Mouse (Mus musculus): ENCODE measurements at regions not wholly inside any gene's neighbourhood (a gene's known extent, or its start where the extent isn't known, plus 50 kb on each side); places are given as distances from the start of the nearest gene placed in this dataset.

DNA sequence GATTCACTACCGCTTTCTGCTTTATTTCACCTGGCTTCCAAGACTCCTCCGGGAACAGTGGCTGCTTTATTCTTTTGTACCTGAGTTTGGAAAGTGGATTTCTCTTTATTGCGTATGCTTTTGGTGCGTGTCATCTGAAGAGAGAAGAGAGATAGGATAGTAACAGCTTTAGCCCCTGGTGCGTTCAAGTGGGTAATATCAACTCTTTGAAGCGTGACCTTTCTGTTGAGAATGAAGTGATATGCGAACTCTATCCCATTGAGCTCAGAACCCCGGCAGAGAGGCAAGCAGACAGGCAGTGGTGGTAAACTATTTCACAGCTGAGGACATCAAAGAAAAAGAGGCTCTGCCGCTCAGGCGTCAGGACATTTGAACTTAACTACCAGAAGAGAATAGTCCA is 72.7 kb upstream of the Phactr1 start:
- TF ChIP-seq USF1 (IDR thresholded peaks at IDR 0.05; ENCODE audit: low read depth) (no peak), CTCF (IDR thresholded peaks at IDR 0.05; ENCODE audit: control insufficient read depth, insufficient read depth, insufficient read length) (no peak), MYOG (IDR thresholded peaks at IDR 0.05; ENCODE audit: control insufficient read depth, extremely low read depth, insufficient read length) (no peak), MYOD1 (IDR thresholded peaks at IDR 0.05; ENCODE audit: control insufficient read depth, insufficient read length, low read depth) (no peak), MAX (IDR thresholded peaks at IDR 0.05) (no peak)

All from C2C12 (cell line).